Mouse (Mus musculus) left cerebral cortex, adult 18-20 months (tissue): ENCODE results near the gene Mreg. TPM values are rescaled to one million over a fixed set of nuclear protein-coding genes. Genes with fewer than 3 reads are reported as not detected.
A peak's percentile ranks its signal among the peaks of the same experiment; 100 is the strongest.

Experiments used
- DNase-seq, 2 experiments: peaks; one replicate each; pipeline ENCODE4 v3.0.0; 2021 to 2022; ENCODE audit warnings: low spot score in 2 of 2, mixed read lengths in 1 of 2
- total RNA-seq, 2 experiments: library from RNA; stranded (reverse); gene quantifications; 2 replicates each; pipeline ENCODE4 v1.2.3; 2021

The Mreg gene
- total RNA-seq, 2 experiments from 2014 or later, result 5.2 to 6.1 TPM

DNA sequence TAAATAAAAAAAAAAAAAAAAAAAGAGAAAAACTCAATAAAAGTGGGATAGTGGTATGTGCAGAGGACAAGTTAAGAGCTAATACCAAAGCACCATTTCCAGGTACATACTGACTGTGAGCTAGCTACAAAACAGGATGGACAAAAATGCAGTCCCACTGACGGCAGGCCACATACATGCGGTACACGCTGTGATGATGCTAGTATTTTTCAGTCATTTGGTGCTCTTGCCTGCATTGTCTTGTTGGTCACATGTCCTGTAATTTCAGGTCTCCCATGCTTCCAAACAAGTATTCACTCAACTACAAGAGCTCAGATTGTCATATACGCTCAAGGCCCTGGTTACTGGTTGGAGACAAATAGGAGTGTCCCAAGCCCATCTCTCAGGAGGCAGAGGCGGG, 15.4 kb upstream of the Mreg start:
- DNase-seq, result no peak

DNA sequence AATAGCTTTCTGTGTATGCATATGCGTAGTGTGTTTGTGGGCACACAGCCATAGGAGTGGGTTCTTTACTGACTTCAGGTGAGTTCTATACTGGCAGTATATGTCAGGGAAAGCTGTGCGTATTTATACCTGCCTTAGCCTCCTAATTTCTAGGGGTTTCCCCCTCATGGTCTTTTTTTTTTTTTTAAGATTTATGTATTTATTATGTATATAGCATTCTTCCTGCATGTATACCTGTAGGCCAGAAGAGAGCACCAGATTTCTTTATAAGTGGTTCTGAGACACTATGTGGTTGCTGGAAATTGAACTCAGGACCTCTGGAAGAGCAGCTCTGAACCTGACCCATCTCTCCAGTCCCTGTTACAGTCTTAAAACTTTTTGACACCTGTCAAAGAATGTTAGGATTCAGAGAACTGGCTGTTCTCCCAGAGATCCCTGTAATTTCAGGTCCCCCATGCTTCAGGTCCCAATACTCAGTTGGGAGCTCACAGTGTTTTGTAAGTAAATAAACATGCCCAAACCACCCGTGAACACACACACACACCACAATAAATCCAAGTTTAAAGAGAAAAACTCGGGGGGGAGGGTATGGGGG, 14.9 kb upstream of the Mreg start:
- DNase-seq, result no peak

GRCm38 (mm10) chr1:72226172-72226886, 14.2 kb upstream of the Mreg start:
- no peak for DNase-seq

- DNase-seq, result peak; percentile 80
Measured at GRCm38 (mm10) chr1:72225720-72226171, 13.6 kb upstream of the Mreg start.

DNA sequence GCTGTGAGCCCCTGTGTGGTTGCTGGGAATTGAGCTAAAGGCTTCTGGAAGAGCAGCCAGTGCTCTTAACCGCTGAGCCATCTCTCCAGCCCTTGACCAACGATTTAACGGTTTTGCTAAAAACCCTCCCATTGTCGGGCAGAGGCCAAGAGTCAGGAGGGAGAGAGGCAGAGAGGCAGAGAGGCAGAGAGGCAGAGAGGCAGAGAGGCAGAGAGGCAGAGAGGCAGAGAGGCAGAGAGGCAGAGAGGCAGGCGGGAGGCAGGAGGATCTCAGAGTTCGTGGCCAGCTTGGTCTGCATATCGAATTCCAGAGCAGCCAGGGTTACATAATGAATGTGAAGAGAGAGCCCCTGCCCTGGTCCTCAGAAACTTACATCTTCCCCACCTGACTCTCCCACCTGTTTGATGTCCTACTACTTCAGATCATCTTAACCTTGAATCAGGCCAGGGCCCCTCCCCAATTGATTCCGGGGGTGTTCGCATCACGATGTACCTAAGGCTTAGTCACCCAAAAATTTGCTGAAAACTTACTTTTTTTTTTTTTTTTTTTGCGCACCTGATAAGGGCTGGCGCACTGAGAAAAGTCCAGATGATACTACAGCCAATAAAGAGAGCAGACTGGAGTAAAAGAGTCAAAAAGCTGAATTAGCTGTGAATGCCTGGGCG, 13.1 kb upstream of the Mreg start:
- DNase-seq, result no peak

- DNase-seq, result peak; percentile 44 to 48
Measured at GRCm38 (mm10) chr1:72220008-72220407, 7.9 kb upstream of the Mreg start.

GRCm38 (mm10) chr1:72219116-72219515, 7.0 kb upstream of the Mreg start:
- no peak for DNase-seq

DNA sequence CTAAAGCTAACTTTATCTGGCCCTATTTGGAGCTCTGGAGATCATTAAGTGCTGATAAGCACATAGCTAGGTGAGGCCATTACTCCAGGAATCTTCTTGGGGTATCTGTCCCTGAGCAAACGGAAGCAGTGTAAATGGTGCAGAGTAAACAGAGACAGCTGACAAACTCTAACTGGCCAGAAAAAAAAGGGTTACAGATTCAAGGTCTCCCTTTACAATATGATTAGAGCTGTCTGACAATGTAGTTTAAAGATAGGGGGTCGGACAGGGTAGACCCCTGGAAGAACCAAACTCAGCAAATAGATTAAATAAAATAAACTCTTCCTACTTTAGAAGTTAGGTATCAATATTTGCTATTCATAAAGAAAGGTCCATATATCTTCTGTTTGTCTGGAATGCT, 6.5 kb upstream of the Mreg start:
- DNase-seq, result no peak

GRCm38 (mm10) chr1:72216761-72217160, 4.7 kb upstream of the Mreg start:
- DNase-seq, result no peak

GRCm38 (mm10) chr1:72215174-72215573, 3.1 kb upstream of the Mreg start:
- DNase-seq, result no peak

DNA sequence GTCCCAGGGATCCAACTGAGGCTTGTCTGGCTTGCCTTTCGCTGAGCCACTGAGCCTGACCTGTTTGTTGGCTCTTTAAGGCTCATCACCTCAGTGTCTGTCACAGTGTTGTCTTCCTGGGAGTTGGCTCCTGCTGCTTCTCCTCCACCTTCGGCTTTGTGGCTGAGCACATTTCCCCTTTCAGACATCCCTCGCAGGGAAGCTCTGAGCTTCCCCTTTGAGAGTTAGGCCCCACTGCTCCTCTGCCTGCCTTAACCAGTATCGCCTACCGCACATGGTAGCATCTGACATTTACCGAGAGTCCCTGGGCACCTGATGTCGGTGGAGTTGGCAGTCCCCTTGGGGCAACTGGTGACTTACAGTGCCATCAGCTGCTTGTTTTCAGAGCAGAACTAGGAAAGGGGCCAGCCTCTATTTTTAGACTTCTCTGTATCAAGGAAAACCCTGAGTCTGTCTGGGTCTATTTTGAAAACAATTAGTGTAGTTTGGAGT, 2.4 kb upstream of the Mreg start:
- no peak for DNase-seq

DNA sequence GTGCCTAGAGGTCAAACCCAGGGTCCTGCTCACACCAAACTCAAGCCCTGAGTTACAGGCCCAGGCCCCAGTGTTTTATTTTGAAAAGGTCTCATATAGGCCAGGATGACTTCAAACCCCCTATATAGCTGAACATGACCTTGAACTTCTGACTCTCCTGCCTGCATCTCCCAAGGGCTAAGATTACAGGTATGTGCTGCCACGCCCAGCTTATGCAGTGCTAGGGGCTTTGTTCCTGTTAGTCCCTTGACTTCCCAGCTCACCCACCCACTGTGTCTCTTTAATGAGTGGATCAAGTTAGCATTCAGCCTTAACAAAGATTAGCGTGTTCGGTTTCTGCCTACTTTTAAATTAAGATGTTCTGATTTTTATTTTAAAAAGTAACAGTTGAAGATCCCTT, 1.8 kb upstream of the Mreg start:
- no peak for DNase-seq

GRCm38 (mm10) chr1:72210803-72211679, 1.1 kb downstream of the Mreg start:
- no peak for DNase-seq

DNA sequence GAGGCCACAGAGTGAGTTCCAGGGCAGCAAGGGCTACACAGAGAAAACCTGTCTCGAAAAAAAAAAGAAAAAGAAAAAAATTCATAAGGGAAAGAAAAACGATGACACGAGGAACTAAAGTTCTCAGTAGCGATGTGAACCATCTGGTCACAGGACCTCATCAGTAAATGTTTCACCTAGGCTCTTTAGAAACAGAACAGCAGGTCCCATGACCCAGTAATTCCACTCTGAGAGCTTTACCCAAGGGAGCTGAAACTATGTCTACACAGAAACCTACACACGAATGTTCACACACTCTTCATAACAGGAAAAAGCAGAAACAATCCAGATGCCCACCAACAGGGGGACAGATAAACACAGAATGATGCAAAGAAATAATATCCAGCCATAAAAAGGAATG, 4.0 kb downstream of the Mreg start:
- no peak for DNase-seq

DNA sequence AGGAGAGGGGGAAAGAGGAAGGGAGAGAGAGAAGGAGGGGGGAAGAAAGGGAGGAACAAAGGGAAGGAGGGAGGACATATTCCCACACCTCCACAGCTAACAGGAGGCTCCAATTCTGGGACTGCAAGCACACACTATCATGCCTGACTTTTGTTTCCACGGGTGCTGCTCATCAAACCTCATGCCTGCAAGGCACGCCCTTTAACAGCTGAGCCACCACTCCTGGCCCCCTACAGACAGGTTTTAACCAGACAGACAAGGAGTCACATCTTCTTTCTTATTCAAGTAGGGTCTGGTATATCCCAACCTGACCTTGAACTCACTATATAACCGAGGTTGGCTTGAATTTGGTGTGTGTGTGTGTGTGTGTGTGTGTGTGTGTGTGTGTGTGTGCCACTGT, 7.0 kb downstream of the Mreg start:
- no peak for DNase-seq

- no peak for DNase-seq
Measured at GRCm38 (mm10) chr1:72203204-72203603, 8.9 kb downstream of the Mreg start.

GRCm38 (mm10) chr1:72202705-72203104, 9.4 kb downstream of the Mreg start:
- DNase-seq, result no peak

GRCm38 (mm10) chr1:72202068-72202467, 10.0 kb downstream of the Mreg start:
- no peak for DNase-seq

DNA sequence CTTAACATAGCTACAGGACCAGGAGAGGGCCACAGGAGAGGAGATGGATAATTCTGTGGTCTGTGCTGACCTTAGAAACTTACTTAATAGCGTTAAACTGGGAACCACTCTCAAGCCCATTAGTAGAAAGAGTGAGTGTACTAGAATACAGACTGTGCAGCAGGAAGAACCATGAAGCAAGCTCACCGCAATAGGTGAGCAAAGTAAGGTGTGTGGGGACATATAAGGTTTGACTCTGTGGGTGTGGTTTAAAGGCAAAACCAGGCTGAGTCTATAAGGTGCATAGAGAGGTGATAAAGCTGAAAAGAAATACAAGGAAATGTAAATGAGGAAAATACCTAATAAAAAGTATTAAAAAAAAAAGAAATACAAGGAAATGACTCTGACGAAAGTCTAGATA, 11.0 kb downstream of the Mreg start:
- DNase-seq, result no peak

- no peak for DNase-seq
Measured at GRCm38 (mm10) chr1:72198142-72198806, 13.8 kb downstream of the Mreg start.
